Mouse (Mus musculus): Measurements from ENCODE around the gene Cnot4.
A peak's percentile ranks its signal among the peaks of the same experiment; 100 is the strongest.

Gene Cnot4

GRCm38 (mm10) chr6:35033341-35033740 lies 100.2 kb downstream of the Cnot4 start:
- no peak for DNase-seq (ENCODE audit: low spot score)

- DNase-seq (ENCODE audit: low spot score): no peak
Observed at GRCm38 (mm10) chr6:35032704-35033103, 100.8 kb downstream of the Cnot4 start.

- DNase-seq (ENCODE audit: low spot score): no peak
Observed at GRCm38 (mm10) chr6:35030811-35031210, 102.7 kb downstream of the Cnot4 start.

GRCm38 (mm10) chr6:35030226-35030625 lies 103.3 kb downstream of the Cnot4 start:
- no peak for DNase-seq (ENCODE audit: low spot score)

- no peak for DNase-seq (ENCODE audit: low spot score)
Observed at GRCm38 (mm10) chr6:35028023-35028422, 105.5 kb downstream of the Cnot4 start.

GRCm38 (mm10) chr6:35027257-35027656 lies 106.3 kb downstream of the Cnot4 start:
- DNase-seq (ENCODE audit: low spot score): no peak

GRCm38 (mm10) chr6:35016624-35017023 lies 116.9 kb downstream of the Cnot4 start:
- DNase-seq (ENCODE audit: low spot score): no peak

- DNase-seq (ENCODE audit: low spot score): no peak
Observed at GRCm38 (mm10) chr6:35011953-35012352, 121.6 kb downstream of the Cnot4 start.

- DNase-seq (ENCODE audit: low spot score): no peak
Observed at GRCm38 (mm10) chr6:35010705-35011104, 122.8 kb downstream of the Cnot4 start.

- no peak for DNase-seq (ENCODE audit: low spot score)
Observed at GRCm38 (mm10) chr6:35002261-35002669, 131.3 kb downstream of the Cnot4 start.

- no peak for DNase-seq (ENCODE audit: low spot score)
Observed at GRCm38 (mm10) chr6:34999101-34999500, 134.4 kb downstream of the Cnot4 start.

GRCm38 (mm10) chr6:34996496-34996895 lies 137.0 kb downstream of the Cnot4 start:
- no peak for DNase-seq (ENCODE audit: low spot score)

GRCm38 (mm10) chr6:34995265-34995681 lies 138.3 kb downstream of the Cnot4 start:
- DNase-seq (ENCODE audit: low spot score): peak; percentile 77

GRCm38 (mm10) chr6:34994692-34995091 lies 138.8 kb downstream of the Cnot4 start:
- DNase-seq (ENCODE audit: low spot score): no peak

GRCm38 (mm10) chr6:34989263-34989662 lies 144.3 kb downstream of the Cnot4 start:
- DNase-seq (ENCODE audit: low spot score): no peak

- DNase-seq (ENCODE audit: low spot score): peak; percentile 26
Observed at GRCm38 (mm10) chr6:34988081-34988761, 145.3 kb downstream of the Cnot4 start, which contains the start of gene Slc23a4. TSS of gene Slc23a4 (minus strand) at chr6:34988404.

GRCm38 (mm10) chr6:34987085-34987645 lies 146.4 kb downstream of the Cnot4 start:
- no peak for DNase-seq (ENCODE audit: low spot score)

GRCm38 (mm10) chr6:34980661-34981060 lies 152.9 kb downstream of the Cnot4 start:
- DNase-seq (ENCODE audit: low spot score): no peak

GRCm38 (mm10) chr6:34979291-34979690 lies 154.2 kb downstream of the Cnot4 start:
- DNase-seq (ENCODE audit: low spot score): no peak

Data from yolk sac, embryonic 10.5 days (tissue).